Mouse (Mus musculus) large intestine, adult 2 months (tissue): ENCODE results near the gene Rere. TPM values are rescaled to one million over a fixed set of nuclear protein-coding genes. Genes with fewer than 3 reads are reported as not detected.

Source experiments
- DNase-seq: peaks from one replicate; pipeline ENCODE4 v3.0.0-alpha.2; 2012; ENCODE audit warnings: low read depth, low spot score
- WGBS: fragments of 180-500 bp; shearing (Covaris S2); methylation state at CpG from one replicate; pipeline ENCODE4 v1.1.7; 2018; 5-methylcytosine and 5-hydroxymethylcytosine counted together
- polyA plus RNA-seq: library from polyadenylated mRNA; depleted of rRNA; stranded (reverse); fragments of >200 nt; gene quantifications from 2 replicates; pipeline ENCODE4 v1.2.3, GENCODE M21; 2012

Gene Rere
- polyA plus RNA-seq, 1 experiment: 29.4 TPM

DNA sequence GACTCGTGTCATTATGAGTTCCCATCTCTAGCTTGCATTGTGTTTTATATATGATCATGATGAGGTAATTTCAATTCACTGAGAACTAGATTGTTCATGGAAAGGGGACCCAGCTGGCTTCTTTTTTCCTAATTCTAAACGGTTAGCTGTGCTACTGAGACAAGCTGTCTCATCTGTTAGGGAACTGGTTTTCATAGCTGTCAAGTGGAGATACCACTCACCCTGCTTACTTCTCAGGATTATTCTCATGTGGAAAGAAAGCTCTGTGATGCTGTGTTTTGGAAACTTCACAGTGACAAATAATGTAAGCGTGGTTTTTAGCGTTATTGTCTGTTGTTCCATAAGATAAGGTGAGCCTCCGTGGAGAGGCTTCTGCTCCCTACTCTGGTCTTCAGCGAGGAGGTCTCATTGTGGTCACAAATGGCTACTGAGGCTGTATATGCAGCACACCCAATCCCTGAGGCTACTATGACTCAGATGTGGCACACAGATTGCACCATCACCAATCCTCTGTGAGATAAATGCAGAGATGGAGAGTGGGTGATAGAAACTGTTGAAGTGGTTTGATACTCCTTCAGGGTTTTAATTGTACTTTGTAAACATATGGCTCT is 168.7 kb downstream of the Rere start:
- no peak for DNase-seq
- WGBS: 78% methylated on average over 6 of the region's 6 CpGs

DNA sequence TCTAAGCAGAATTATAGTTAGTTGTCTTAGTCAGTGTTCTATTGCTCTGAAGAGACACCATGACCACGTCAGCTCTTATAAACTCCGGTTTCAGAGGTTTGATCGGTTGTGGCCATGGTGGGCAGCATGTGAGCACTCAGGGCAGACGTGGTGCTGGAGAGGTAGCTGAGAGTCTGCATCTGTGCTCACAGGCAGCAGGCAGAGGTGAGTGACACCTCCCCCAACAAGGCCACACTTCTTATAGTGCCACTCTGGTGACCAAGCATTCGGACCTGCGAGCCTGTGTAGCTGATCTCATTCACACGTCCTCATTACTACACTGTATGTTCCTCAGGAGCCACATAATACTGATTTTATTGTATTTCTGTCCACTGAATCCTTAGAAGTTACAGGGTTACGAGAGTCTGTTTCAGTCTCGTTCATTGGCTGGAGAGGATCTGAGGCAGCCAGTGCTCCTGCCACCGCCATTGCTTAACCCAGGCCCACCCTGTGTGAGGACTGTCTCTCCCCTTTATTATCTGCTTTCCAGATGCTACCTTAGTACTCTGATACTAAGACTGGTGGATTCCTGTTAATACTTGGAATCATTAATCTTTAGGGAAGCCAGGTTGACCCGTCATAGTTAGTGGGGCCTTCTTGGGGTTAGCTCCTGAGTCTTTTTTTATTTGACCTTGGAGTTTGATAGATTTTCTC is 170.9 kb downstream of the Rere start:
- DNase-seq: no peak
- WGBS: 90% methylated on average over 11 of the region's 11 CpGs

DNA sequence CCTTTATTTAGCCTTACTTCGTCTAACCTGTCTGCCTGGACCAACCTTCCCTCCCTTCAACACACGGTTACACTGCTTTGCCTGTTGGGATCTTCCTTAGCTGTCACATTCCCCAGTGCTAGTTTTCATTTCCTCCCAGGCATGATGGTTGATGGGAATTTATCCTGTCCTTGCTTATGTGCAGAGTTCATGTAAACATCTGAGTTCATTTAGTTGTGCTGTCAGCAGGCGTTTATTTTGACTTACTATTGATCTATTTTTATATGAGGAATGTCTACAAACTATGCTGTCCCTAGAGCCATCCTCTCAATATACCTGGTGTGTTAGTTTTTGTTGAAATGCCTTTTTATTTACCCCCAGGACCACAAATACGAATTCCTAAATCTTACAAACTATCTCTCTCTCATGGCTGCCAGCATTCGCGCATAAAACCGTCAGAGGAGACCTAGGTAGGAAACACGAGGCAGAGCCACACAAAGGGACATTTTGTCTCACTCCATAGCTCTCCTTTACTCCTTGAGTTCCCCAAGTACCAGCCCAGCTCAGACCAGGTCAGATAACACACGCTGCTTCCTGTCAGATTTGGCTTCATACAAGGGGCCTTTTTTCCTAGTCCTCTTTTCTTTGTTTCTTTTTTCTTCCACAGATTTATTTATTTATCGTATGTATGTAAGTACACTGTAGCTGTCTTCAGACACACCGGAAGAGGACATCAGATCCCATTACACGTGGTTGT is 173.3 kb downstream of the Rere start:
- no peak for DNase-seq
- WGBS: 66% methylated on average over 12 of the region's 12 CpGs

DNA sequence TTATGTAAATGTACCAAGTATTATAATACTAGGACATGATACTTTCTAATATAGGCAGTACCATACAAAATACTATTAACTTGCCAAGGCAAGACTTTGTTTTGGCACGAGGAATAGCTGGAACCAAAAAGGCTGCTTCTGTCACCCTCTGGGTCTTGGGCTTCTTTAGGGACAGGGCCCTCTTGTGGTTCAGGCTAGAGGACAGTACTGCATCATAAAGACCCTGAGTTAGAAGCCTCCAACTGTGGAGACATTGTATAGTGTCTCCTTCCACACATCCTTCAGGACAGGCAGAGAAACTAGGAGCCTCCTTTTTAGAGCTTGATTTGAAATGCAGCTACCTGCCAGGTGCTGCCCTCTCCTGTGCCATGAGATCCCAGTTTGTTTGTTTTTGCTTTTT is 174.3 kb downstream of the Rere start:
- DNase-seq: no peak
- 78% methylated on average over 1 of the region's 1 CpGs for WGBS

DNA sequence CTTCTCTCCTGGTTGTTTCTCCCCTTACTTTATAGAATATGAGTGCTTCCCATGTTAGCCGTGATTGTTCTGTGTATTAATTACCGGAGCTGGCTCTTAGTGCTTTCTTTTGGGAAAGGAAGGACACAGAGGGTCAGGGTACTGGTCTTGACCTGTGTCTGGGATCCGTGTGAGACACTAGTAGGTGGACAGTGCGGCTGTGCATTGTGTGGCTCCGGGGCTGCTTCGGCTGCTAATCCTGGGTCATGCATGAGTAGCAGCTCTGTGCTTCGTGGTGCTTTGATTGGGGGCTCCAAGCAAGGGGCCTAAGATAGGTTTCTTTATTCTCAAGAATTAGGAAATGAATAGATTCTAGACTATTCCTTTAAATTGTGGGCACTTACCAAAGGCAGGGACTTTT is 175.0 kb downstream of the Rere start:
- 91% methylated on average over 7 of the region's 7 CpGs for WGBS
- no peak for DNase-seq

DNA sequence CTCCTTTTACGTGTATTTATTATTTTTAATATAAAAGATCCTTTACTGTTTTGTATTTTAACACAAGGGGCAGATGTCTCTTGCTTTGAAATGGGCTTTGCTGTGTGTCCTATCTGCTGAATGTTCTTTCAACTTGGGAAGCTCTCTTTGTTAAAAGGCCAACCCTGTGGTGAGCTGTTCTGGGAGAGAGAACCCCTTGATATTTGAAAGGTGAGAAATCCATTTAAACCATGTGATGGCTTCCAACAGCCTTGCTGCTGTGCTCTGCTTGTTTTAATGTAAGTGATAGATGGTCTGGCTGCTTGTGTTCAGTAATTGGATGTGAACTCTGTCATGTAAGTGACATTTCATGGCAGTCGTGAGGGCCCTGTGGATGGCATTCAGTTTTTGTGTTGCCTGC is 175.4 kb downstream of the Rere start:
- WGBS: 84% methylated on average over 2 of the region's 2 CpGs
- DNase-seq: no peak

DNA sequence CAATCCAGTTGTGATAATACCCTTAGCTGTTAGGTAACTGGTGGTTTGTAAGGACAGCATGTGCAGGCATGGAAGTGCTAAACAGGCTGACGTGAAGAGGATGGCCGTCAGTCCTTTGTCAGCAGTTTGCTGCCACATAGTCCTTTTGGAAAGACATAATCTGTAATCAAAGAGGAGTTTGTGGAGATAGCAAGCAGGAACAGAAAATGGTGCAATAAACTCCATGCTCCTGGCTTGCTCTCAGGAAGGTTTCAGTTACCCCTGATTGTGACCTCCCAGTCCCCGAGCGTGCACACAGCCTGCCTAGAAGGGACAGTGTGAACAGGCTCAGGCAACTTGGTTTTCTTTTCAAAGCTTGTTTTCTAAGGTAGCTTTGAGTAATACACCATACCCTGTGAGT is 175.9 kb downstream of the Rere start:
- DNase-seq: no peak
- 63% methylated on average over 4 of the region's 4 CpGs for WGBS

DNA sequence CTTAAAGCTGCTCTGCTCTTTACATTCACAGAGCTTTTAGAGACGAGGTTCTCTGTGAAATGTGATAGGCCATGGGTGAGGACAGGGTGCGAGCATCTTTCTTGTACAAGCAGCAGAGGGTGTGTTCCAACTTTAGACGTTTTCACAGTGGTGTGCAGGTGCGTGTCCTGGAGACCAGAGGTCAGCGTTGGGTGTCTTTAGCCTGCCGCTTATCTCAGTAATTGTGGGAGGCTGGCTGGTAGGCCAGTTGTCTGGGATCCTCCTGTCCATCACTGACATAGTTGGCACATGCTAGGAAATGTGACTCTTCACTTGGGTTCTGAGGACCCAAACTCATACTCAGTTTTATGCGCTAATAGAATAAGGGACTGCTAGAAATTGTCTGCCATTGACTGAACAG is 176.3 kb downstream of the Rere start:
- WGBS: 82% methylated on average over 7 of the region's 7 CpGs
- DNase-seq: no peak

DNA sequence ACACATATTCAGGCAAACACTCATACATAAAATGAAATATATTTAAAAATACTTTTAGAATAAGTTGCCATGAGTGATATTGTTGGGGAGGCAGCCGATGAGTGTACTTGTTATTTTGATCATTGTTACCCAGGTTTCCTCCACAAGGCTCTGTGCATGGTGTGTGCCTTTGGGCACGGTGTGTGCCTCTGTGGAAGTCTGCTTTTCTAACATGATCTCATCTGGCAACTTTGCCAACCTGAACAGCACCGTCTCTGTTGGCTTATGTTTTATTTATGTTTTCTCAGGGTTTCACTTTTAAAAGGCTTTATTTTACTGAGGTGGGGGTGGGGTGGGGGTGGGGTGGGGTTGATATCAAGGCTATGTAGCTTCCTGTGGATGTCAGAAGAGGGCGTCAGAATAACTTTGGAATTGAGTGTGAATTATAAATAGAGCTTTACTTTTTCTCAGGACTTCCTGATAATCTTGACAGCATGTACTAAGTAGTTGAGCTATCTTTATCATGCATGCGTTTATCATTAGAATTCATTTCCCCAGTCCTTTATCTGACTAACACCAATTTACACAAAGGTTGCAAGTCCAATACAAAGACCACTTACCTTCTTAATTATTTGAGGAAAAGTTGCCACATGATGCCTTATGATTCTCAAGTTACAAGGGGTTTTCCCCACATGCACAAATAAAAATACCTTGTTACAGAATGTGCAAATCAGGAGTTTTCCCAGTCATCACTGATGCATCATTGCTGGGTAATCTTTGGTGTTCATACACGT is 177.8 kb downstream of the Rere start:
- DNase-seq: no peak
- 55% methylated on average over 6 of the region's 6 CpGs for WGBS

DNA sequence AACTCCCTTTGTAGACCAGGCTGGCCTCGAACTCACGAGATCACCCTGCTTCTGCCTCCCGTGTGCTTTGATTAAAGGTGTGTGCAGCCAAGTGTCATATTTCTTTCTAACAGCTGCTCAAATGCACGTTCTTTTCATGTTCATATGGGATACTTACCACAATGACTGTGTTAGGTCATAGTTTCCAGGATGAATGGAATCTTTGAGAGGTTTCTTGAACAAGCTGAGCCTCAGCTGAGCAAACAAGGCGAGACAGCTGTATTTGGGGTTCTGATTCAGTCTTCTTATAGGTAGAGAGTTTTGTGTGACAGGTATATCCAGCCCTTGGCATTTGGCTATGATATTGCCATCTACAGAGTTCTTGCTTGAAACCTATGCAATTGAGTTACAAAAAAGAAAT is 179.0 kb downstream of the Rere start:
- WGBS: 44% methylated on average over 5 of the region's 5 CpGs
- DNase-seq: peak; percentile 33

DNA sequence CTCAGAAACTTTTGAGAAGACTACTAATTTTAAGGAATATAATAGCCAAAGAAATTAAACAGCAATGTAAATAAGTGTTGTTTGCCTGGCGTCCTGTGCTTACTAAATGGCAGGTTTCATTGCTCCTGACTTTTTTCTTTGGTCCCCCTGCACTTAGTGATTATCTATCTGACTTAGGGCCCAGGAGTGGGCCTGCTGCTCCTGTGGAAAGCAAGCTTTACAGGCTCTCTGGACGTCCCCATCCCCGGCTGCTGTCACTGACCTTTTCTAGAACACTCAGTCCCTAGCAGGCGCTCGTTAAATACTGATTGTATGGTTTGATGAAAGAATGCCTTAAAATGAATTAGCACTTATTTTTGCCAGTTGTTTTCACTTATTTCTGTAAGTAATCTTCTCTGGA is 179.6 kb downstream of the Rere start:
- 79% methylated on average over 5 of the region's 5 CpGs for WGBS
- DNase-seq: no peak

DNA sequence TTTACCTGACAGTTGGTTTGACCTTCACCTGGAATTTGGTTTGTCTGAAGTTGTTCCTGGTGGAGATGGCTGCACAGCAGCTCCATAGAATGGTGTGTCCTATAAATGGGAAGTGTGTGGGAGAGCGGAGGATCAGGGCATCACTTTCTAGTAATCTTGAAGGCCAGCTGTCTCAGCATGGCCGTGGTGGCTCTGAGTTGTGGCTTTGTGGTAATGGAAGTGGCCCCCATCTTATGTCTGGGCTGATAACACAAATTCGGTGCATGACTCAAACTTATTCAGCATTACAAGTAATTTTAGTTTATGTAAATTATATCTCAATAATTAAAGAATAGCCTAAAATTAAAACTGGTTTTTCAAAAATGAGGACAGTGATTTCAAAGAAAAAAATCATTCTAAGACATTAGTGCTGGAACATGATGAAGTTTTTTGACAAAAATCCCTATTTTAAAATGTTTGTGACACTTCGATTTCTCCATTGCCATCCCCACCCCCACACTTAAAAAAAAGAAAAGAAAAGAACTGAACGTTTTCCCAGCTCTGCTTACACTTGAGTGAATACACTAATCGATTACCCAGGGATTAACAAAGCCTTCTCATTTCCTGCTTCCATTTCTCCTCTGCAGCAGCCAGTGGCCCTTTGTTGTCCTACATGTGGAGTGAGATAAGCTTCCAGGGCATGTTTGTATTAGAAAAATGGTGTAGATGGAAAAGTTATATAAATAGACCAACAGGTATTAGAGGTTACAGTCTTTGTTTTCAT is 180.2 kb downstream of the Rere start:
- no peak for DNase-seq
- 50% methylated on average over 6 of the region's 6 CpGs for WGBS

DNA sequence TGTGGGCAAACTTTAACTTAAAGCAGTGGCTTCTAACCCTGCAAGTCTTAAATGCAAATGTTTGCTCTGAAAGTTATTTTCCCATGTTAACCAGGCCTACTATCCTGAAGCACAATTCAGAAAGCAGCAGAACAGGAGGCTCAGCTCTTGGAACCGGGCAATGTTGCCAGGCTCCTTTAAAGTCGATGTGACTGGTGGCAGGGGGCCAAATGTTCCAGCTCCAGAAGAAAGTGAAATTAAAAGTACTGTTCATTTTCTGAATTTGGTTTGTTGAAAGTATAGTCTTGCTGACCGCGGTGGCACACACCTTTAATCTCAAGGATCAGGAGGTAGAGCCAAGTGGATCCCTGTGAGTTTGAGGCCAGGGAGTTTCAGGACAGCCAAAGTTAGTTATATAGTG is 180.9 kb downstream of the Rere start:
- DNase-seq: peak; percentile 28
- WGBS: 8% methylated on average over 4 of the region's 4 CpGs

DNA sequence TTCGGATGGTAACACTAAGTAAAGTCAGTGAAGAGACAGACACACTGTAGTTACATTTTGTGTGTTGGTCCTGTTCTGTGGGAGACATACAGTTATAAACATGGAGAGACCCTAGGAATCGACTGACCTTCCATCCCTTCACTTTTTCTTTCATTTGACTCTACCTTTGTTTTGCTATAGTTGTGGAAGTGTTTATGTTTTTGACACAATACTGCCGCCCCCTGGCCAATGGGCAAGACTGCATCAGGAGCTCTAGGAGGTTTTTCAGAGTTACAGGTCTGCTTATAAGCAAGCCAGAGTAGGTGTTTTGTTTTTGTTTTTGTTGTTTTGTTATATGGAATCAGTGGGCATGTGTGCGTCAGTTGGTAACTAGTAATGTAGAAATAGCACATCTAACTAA is 184.3 kb downstream of the Rere start:
- WGBS: 45% methylated on average over 4 of the region's 4 CpGs
- peak; percentile 50 for DNase-seq

DNA sequence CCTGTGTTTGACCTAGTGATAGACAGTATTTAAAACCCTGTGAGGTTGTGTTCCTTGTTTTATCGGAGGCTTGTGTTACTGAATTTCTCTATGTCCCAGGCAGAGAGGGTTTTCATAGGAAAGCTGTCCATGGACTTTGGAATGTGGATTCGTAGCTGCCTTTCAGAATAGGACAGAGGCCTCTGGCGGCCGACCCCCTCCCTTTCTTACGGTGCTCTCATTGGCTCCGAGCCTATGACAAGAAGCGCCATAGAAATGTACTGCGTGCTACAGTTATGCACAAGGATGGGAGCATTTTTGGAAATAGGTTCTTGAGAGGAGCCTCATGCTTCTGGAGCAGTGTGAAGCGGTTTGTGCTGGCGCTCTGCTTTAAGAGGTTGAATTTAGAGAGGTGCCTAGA is 187.8 kb downstream of the Rere start:
- 79% methylated on average over 10 of the region's 10 CpGs for WGBS
- no peak for DNase-seq

DNA sequence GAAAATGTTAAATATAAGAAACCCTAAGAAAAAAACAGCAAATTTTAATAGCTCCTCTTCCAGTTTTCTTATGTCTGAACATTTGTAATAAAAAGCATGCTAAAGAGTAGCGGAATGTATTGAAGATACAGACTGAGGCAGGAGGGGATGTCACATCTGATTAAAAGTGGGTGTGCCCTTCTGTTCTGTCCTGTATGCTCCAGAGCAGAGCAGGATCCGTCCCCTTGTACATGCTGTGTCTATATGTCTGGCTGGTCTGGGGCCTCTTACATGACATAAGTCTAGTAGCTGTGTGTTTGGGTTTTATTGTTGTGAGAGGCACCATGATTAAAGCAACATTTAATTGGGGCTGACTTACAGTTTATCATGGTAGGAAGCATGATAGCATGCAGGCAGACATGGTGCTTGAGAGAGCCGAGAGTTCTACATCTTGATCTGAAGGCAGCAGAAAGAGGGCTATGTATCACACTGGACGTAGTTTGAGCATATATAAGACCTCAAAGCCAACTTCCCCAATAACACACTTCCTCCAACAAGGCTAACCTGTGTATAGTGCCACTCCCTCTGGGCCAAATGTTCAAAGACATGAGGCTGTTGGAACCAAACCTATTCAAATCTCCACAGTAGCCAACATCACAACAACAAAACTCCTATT is 189.4 kb downstream of the Rere start:
- 85% methylated on average over 4 of the region's 4 CpGs for WGBS

DNA sequence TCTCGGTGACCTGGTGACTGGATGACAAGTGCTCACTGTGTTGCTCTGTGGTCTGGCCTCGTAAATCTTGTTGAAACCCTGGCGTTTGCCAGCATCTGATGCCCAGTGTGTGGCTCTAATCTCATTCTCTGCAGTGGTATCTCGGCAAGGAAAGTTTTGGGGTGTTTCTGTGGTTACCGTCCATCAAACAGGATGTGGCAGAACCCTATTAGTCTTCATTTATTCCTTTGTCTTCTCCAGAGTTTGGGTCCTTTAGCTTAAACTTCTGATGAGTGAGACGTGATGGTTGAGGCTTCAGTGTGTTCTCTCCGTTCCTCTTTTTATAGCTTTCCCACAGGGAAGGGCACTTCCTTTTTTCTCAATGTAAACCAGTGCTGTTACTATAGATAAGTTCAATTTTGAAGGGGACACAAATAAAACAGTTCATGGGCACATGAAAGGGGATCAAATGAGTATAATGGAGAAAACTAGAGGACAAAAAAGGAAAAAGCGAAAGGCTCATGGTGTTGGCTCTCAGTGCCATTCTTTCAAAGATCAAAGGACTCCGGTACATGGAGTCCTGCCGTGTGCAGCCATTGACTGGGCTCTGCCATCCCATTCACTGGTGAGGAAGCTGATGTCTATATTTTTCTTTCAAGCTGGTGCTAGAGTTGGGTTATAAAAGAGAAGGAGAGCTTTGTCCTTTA is 191.4 kb downstream of the Rere start:
- DNase-seq: no peak
- WGBS: 53% methylated on average over 10 of the region's 10 CpGs

More for the DNA sequence above, 189.4 kb downstream of the Rere start:
- DNase-seq: no peak

DNA sequence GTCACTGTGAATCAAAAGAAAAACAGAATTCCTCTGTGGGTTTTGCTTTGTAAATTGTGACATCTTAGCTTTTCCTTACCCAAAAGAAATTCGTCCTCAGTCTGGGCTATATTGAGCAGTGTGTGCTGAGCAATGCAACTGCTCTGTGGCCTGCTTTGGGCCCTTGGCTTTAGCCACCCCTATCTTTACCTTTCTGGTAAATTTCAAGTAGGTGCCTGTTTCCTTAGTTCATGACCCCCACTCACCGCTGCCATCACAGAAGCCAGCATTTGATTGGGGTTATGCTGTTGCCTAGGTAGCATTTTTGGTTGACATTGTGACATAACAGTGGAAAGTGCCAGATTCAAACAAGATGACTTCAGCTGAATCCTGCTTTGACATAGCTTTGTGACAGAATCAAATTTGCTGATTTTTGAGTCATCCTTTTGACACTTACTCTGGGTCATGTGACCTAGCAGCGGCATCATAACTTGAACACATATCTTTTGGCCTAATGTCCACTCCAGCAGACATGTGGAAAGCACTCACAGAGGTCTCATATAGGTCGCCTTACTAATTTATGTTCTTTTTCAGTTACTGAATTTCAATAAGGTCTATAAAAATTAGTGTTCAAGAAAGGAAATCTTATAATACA is 192.1 kb downstream of the Rere start:
- 96% methylated on average over 4 of the region's 4 CpGs for WGBS
- DNase-seq: no peak
